Mouse (Mus musculus) embryonic fibroblast, embryonic 13.5 days (primary cell): Measurements from ENCODE around the gene Aloxe3.

ENCODE experiments used
- CTCF ChIP-seq: IDR thresholded peaks from 2 replicates; pipeline ENCODE4 v1.5.1; 2011; ENCODE audit warnings: mild to moderate bottlenecking, control low read depth, low read length, moderate library complexity, borderline replicate concordance; ENCODE audit not compliant: insufficient read depth
- POLR2A ChIP-seq: IDR thresholded peaks from 2 replicates; pipeline ENCODE4 v1.6.1; 2011; ENCODE audit warnings: low read depth, mild to moderate bottlenecking, control low read depth, low read length, moderate library complexity

DNA sequence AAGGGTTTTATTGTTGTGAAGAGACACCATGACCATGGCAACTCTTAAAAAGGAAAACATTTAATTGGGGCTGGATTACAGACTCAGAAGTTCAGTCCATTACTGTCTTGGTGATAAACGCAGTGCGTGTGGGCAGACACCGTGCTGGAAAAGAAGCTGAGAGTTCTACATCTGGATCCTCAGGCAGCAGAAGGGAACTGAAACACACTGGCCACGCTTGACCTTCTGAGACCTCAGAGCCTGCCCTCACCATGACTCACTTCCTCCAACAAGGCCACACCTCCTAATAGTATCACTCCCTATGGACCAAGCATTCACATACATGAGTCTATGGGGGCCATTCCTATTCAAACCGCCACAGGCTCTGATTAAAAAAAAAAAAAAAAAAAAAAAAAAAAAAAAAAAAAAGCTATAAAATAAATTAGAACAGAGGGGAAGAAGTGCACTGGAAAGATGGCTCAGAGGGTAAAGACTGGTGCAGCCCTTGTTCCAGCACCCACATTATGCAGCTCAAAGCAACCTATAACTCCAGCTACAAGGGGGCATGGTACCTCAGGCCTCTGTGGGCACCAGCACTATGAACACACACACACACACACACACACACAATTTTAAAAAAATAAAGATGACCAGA lies 46.8 kb upstream of the Aloxe3 start:
- TF ChIP-seq POLR2A: peak; percentile 28; the same call in 1 of the 2 replicates
- TF ChIP-seq CTCF: no peak
